Mouse (Mus musculus) E14TG2a.4 (cell line): ENCODE measurements around the gene Gm20390.

Source experiments
- CTCF ChIP-seq: conservative IDR thresholded peaks from 2 replicates; pipeline ENCODE4 v1.5.1; 2014; ENCODE audit warnings: low read length
- NANOG ChIP-seq: IDR thresholded peaks from 2 replicates; pipeline ENCODE4 v1.6.1; 2014; ENCODE audit warnings: borderline replicate concordance, low read length, mixed read lengths
- POU5F1 ChIP-seq: IDR thresholded peaks from 2 replicates; pipeline ENCODE4 v1.6.1; 2014; ENCODE audit warnings: low read length, borderline replicate concordance

GRCm38 (mm10) chr11:93968848-93969128 is 695 bp upstream of the Gm20390 start:
- TF ChIP-seq CTCF, result no peak
- no peak for TF ChIP-seq NANOG
- TF ChIP-seq POU5F1, result no peak
